Mouse (Mus musculus) erythroblast, adult 5-6 weeks (primary cell): ENCODE data around the gene Ap3b2. TPM values are rescaled to one million over a fixed set of nuclear protein-coding genes. Genes with fewer than 3 reads are reported as not detected.
"Not testable (repeated sequence)": the region's sequence is repeated elsewhere in the genome, so short reads cannot be mapped to it uniquely, and the experiment has no call there.

ENCODE experiments used
- ATAC-seq: replicated peaks from 2 replicates; pipeline ENCODE4 v1.8.0; 2016; ENCODE audit warnings: moderate number of reproducible peaks, mild to moderate bottlenecking, moderate TSS enrichment, inconsistent platforms; ENCODE audit not compliant: poor library complexity, low FRiP score, severe bottlenecking
- total RNA-seq, 2 experiments: library from RNA; stranded (forward) in 1 of 2; stranded (reverse) in 1 of 2; fragments of 150-400 nt in 1 of 2; fragments of 200-764, 138-1000 nt in 1 of 2; gene quantifications; 2 replicates each; pipeline versions ENCODE4 v1.2.3 to v1.2.4; 2015 to 2017; ENCODE audit warnings: low replicate concordance in 2 of 2

Gene Ap3b2
- total RNA-seq, 2 experiments from 2014 or later: not detected

GRCm38 (mm10) chr7:81479531-81480090 is 14.1 kb downstream of the Ap3b2 start:
- no peak for ATAC-seq

GRCm38 (mm10) chr7:81478261-81478660 is 15.5 kb downstream of the Ap3b2 start:
- not testable (repeated sequence) for ATAC-seq

GRCm38 (mm10) chr7:81476833-81477232 is 16.9 kb downstream of the Ap3b2 start:
- no peak for ATAC-seq

GRCm38 (mm10) chr7:81475221-81475620 is 18.5 kb downstream of the Ap3b2 start:
- ATAC-seq: no peak

- no peak for ATAC-seq
These were observed 28.7 kb downstream of the Ap3b2 start for GRCm38 (mm10) chr7:81464906-81465450.

- no peak for ATAC-seq
These were observed 29.6 kb downstream of the Ap3b2 start for GRCm38 (mm10) chr7:81464116-81464515.

- no peak for ATAC-seq
These were observed 30.9 kb downstream of the Ap3b2 start for GRCm38 (mm10) chr7:81462815-81463214.

GRCm38 (mm10) chr7:81455155-81455651 is 38.5 kb downstream of the Ap3b2 start, which contains the start of gene Cpeb1:
Gene Cpeb1, minus strand, starts transcription at chr7:81455465.
- ATAC-seq: no peak

GRCm38 (mm10) chr7:81454331-81455039 is 39.2 kb downstream of the Ap3b2 start:
- no peak for ATAC-seq

GRCm38 (mm10) chr7:81453443-81454274 is 40.1 kb downstream of the Ap3b2 start:
- no peak; the same call in 1 of the 2 replicates for ATAC-seq

- no peak for ATAC-seq
These were observed 40.7 kb downstream of the Ap3b2 start for GRCm38 (mm10) chr7:81452971-81453441.

Other genes starting within 250 kb of the Ap3b2 start
- 779 and 843 TPM in 2 replicates for gene Rps17, start 148.7 kb downstream of the Ap3b2 start, total RNA-seq (2015; ENCODE audit: low replicate concordance)
- gene Rps17, start 148.7 kb downstream of the Ap3b2 start, total RNA-seq (2017; ENCODE audit: low replicate concordance): 542 and 565 TPM in 2 replicates
- gene Cpeb1, start 38.5 kb downstream of the Ap3b2 start, total RNA-seq (2015; ENCODE audit: low replicate concordance): not detected in 2 replicates
- gene Cpeb1, start 38.5 kb downstream of the Ap3b2 start, total RNA-seq (2017; ENCODE audit: low replicate concordance): not detected in 2 replicates
- not detected in 2 replicates for gene BC048679, start 4.4 kb upstream of the Ap3b2 start, total RNA-seq (2015; ENCODE audit: low replicate concordance)
- gene BC048679, start 4.4 kb upstream of the Ap3b2 start, total RNA-seq (2017; ENCODE audit: low replicate concordance): not detected in 2 replicates
- 0.84 TPM in 1 of 2 replicates, not detected in the other for gene Fsd2, start 73.0 kb upstream of the Ap3b2 start, total RNA-seq (2015; ENCODE audit: low replicate concordance)
- gene Fsd2, start 73.0 kb upstream of the Ap3b2 start, total RNA-seq (2017; ENCODE audit: low replicate concordance): 0.28 and 0.34 TPM in 2 replicates
- 19.4 and 22.3 TPM in 2 replicates for gene Whamm, start 77.3 kb upstream of the Ap3b2 start, total RNA-seq (2015; ENCODE audit: low replicate concordance)
- gene Whamm, start 77.3 kb upstream of the Ap3b2 start, total RNA-seq (2017; ENCODE audit: low replicate concordance): 40.6 and 47.5 TPM in 2 replicates
- not detected in 2 replicates for gene Homer2, start 213.6 kb upstream of the Ap3b2 start, total RNA-seq (2015; ENCODE audit: low replicate concordance)
- gene Homer2, start 213.6 kb upstream of the Ap3b2 start, total RNA-seq (2017; ENCODE audit: low replicate concordance): 0.56 TPM in 1 of 2 replicates, not detected in the other